Mouse (Mus musculus) right cerebral cortex, postnatal 36 days (tissue): ENCODE results near the gene Nxpe3.

ENCODE experiments used
- DNase-seq, 2 experiments: peaks; one replicate each; pipeline ENCODE4 v3.0.0; 2022; ENCODE audit warnings: low spot score in 2 of 2, mixed read lengths in 1 of 2

The Nxpe3 gene

DNA sequence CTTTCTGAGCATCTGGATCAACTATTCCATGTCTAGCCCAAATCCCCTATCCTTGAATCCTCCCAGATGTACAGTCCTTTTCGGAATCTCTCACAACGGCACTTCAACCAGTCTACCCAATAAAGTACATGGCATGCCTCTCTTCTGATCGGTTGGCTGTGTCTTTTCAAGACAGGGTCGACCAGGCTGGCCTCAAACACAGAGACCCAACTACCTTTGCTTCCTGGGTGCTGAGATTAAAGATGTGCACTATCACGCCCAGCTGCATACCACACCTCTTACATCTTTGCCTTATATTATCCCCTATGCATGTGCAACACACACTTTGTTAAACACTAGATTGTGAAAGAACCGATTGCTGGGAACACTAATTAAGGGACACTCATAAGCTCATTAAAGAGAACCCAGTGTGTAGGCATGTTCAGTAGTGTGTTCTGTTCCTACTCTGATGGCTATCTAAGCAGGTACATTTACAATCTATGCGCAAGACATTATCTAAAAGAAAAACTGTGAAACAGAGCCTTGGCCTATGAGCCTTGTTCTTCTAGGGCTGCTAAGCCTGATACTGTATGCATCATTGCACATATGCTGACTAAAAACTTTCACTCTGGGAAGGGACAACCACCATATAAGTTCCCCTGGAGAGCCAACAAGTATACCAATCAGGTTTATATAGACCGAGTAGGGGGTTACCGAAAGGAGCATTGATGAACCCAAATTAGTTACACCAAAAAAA lies 85.1 kb downstream of the Nxpe3 start:
- DNase-seq: no peak

DNA sequence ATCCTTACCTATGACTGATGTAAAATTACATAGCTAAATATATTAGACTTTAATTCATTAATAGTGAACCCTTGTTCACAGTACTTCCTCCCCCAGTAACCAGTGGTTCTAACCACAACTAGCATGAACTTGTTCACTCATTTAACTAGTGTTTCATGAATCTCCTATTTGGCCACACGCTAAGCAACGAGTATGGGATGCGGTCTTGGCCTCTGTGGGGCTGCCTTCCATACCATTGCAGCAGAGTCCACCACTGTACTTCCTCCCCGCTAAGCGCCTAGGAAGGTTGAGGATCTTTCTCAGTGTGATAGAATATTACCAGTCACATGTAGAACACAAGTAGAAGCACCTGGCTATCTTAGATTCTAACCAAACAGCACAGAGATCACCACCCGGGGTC lies 85.7 kb downstream of the Nxpe3 start:
- no peak for DNase-seq

DNA sequence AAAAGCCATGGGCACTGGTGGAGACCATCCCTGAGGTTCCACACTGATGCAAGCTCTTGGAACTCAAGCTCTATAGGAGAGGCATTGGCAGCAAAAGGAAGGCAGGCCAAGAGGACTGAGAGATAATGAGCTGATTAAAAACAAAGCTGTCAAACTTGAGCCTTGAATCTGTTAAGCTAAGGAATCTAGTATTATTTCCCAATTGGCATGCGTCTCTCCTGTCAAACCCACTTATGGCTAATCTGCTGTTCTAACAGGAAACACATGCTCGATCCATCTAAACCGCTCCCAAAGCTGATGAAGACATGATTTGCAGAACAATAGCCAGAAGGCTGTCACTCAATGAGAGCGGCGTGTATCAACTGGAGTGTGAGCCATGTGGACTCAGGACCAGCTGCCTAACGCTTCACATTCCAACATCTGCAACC lies 87.6 kb downstream of the Nxpe3 start:
- DNase-seq: no peak

DNA sequence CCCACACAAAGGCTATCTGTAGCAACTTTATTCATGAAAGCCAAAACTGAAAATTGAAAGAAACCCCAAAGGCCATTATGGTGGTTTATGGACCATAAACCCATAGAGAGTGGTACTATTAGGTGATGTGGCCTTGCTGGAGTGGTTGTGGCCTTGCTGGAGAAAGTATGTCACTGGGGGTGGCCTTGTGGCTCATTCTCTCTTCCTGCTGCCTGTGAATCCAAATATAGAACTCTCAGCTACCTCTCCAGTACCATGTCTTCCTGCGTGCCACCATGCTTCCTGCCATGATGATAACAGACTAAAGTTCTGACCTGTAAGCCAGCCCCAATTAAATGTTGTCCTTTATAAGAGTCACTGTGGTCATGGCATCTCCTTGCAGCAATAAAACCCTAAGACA lies 90.3 kb downstream of the Nxpe3 start:
- no peak for DNase-seq

DNA sequence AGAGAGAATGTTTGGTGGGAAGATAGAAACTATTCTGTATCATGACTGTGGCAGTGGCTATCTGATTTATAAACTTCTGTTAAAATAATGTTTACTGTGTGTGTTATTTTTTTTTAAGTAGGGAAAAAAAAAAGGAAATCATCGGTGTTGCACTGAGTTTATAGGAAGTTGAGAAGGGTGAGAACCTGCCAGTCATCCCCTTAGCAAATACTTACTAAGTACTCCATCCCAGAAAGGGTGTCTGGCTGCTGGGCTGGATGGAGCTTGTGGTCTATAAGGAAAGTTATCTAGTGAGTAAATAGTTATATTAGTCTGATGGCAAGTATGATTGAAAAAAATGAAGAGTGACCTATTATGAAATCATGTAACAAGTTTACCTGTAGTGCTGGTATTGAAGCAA lies 93.5 kb downstream of the Nxpe3 start:
- DNase-seq: no peak

DNA sequence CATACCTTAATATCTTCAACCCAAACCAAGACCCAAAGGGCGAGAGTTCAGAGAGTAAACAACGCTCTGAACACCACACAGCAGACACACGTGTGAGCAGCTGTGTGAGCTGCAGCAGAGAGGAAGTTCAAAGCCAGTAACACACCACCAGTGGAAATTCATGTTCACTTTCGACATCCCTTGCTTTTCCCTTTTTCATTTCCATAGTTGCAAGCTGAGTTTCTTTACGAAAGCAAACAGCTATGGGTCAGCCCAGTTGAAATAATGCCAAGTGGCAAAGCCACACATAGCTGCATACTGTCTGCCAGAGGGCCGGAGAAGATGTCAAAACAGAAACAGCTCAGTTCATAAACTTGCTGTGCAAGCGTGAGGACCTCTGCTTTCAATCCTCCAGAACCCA lies 96.2 kb downstream of the Nxpe3 start:
- no peak for DNase-seq

DNA sequence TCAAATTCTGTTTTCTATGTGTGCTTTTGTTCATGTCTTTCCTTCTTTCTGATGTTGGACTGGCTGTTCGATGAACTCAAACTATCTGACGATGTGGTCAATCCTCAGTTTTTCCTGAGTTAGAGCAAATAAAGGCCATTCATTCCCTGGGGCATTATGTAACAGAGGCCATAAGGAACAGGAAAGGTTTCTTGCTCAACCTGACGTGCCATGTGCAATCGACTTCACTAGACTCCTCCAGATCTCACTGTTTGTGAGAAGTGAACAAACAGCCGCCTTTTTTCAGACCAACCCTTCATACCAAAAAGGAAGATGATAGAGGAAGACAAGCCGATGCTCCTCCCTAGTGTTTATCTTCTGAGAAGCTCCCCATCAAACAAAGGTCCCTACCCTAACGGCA lies 104.8 kb downstream of the Nxpe3 start:
- no peak for DNase-seq
